Mouse (Mus musculus): ENCODE data around the gene C1qtnf7.
A peak's percentile ranks its signal among the peaks of the same experiment; 100 is the strongest.

C1qtnf7 gene

GRCm38 (mm10) chr5:43621575-43622299, 106.4 kb downstream of the C1qtnf7 start:
- DNase-seq = no peak

DNA sequence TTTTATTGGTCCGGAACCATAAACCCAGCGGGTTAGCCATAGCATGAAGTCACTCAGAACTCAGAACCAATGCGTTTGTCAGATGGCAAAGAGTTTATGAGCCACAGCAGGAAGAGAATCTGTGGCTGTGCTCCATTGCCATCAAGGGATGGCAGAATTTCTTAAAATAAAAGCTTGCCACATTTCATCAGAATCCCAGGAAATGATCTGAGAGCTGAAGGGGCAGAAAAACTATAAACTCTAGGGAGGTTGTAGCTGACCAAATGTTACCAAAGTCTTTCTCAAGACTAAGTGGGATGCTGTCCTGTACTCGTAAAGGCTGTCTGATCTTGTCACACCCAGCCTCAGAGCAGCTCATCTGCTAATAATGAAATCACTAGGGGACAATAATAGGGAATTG, 110.1 kb downstream of the C1qtnf7 start:
- no peak for DNase-seq

- no peak for DNase-seq
Observed at GRCm38 (mm10) chr5:43634071-43634601, 118.8 kb downstream of the C1qtnf7 start.

DNA sequence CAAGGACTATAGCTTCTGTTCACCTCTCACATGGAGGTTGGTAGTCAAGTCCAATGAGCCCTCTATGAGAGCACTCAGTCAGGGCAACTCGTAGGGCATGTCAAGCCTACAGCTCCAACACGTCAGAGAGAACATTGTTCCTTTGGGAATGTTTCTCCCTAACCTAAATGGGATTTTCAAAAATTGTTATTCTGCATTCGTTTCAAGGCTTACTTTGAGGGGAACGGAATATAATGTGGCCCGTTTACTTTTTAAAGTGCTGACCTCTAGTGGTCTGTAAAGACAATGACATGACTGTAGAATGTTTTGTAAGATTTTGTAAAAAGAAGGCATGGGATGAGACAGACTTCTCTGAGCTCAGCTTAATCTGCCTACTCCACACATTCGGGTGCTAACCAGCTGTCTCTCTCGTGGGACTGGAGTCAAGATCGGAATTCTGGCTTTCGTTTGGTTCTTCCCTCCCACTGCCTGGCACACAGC, 119.3 kb downstream of the C1qtnf7 start:
- DNase-seq = no peak

DNA sequence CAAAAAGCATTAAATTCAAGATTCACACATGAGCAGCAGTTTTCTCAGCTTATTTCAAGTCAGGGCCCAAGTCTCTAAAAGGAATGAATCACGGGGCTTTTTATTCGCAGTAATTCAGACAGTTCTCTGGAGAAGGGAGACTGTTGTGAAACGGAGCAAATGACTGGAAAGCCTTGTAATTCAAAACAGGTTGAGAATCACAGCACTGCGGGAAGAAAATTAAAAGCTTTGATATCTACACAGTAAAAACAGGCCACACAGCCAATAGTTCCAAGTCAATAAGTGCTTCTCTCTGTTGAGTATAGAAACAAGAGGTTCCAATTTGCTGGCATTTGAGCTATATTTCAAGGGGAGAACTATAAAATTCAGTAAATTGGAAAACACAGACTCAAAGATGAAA, 129.7 kb downstream of the C1qtnf7 start:
- DNase-seq = no peak

DNA sequence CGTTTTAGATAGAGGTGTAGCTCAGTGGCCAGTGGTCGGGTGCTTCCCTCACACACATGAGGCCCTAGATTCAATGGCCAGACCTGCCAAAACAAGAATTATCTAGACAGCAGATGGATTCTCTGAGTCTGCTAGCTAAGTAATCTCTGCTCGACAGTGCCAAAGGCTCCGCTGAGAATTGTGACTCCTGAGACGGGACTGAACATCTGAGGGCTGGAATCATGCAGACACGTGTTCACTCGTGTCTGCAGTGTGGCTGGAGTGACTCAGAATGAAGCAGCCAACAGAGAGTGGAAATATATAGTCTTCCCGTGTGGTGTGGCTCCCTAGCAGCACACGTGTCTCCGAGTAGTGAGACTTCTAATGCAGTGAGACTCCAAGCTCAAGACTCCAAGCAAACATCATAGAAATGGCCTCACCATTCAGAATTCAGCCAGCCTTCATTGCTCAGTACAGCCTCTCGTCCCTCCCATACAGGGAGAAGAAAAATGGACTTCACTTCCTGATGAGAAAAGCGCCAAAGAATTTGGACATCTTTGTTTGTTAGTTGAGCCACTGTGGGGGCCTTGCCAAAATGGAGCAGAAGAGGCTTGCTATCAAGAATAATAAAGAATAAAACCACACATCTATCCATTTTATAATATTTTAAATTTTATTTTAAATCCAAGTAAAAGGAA, 131.9 kb downstream of the C1qtnf7 start:
- no peak for DNase-seq

DNA sequence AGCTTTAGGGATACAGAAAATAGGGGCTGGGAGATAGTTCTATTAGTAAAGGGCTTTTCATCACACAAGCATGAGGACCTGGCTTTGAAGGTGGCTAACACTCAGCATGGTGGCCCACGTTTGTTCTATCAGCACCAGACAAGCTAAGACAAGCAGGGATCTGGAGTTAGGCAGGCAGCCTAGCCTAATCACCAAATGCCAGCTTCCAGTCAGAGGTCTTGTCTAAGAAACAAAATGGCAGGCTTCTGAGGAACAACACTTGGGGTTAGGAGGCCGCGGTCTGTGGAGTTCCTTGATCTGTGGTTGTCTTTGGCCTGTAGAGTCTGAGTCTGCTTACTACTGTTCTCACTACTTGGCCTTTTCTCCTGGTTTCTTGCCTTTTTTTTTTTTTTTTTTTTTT, 146.2 kb downstream of the C1qtnf7 start:
- DNase-seq = no peak

- peak; percentile 32 for DNase-seq
Observed at GRCm38 (mm10) chr5:43661997-43662961, 146.9 kb downstream of the C1qtnf7 start, which contains the start of gene Cc2d2a. Gene Cc2d2a (plus strand): TSS chr5:43662346.

DNA sequence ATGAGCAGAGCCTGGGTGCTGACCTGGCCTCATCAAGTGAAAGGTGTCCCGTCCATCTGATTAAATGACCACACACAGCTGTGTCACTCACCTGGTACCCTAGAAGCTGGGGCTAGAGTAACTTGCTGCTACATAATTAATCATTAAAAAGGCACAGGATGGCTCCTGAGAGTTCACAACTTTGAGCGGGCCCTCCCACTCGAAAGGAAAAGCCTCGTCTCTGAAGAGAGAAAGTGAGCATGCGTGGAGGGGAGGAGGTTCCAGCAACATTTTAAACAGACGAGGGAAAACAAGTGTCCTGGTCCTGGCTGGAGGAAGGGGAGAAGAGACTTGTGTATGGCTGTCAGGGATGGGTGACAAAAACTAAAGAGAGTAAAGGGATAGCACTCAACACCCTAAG, 148.2 kb downstream of the C1qtnf7 start:
- DNase-seq = peak; percentile 30

DNA sequence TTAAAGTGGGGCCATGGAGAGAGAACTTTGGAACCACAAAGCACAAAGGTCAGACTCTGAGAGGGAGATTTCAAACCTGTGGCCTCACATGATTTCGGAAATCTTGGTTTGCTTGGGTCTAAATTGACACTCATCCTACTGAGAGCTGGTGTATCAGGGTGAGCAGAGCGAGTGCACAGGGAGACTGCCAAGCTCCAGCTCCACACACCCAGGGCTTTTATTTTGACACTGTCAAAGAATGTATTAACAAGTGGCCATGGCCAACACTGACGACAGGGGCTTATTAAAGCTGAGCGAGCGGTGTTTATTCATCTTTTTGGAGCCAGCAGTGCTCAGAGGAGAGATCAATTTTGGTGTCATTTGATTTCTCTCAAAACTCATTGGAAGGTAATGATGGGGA, 149.8 kb downstream of the C1qtnf7 start:
- DNase-seq = peak; percentile 9
